Mouse (Mus musculus): ENCODE measurements around the gene Cdyl. TPM values are rescaled to one million over a fixed set of nuclear protein-coding genes. Genes with fewer than 3 reads are reported as not detected.
"Not testable (repeated sequence)": the region's sequence is repeated elsewhere in the genome, so short reads cannot be mapped to it uniquely, and the experiment has no call there.

Cdyl gene
- polyA plus RNA-seq, 1 experiment from 2014 or later, result 9.5 TPM

DNA sequence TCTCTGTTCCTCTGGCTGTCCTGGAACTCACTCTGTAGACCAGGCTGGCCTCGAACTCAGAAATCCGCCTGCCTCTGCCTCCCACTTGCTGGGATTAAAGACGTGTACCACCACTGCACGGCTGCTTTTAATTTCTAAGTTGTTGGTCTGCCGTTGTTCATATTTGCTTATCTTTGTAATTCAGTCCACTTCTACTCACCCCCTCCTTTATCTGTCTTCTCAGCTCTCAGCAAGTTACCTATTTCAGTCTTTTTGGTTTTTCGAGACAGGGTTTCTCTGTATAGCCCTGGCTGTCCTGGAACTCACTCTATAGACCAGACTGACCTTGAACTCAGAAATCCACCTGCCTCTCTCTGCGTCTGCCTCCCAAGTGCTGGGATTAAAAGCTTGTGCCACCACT lies 176.9 kb downstream of the Cdyl start:
- H3K9ac ChIP-seq; H3K27me3 ChIP-seq; H3K9me3 ChIP-seq (replicated peaks); H3K4me3 ChIP-seq (replicated peaks): not testable (repeated sequence)
- peak overlapping the region; percentile 32 for H3K4me2 ChIP-seq
- H3K4me1 ChIP-seq (replicated peaks), result peaks cover 38% of the 10 kb centered on the region
- H3K36me3 ChIP-seq (replicated peaks), result peaks cover 29% of the 10 kb centered on the region
- ATAC-seq (ENCODE audit: insufficient read depth), result peak; percentile 63
- H3K27ac ChIP-seq (replicated peaks), result peak overlapping the region; percentile 45
- WGBS (ENCODE audit: insufficient replicate concordance), result 41% methylated on average over 7 of the region's 7 CpGs

DNA sequence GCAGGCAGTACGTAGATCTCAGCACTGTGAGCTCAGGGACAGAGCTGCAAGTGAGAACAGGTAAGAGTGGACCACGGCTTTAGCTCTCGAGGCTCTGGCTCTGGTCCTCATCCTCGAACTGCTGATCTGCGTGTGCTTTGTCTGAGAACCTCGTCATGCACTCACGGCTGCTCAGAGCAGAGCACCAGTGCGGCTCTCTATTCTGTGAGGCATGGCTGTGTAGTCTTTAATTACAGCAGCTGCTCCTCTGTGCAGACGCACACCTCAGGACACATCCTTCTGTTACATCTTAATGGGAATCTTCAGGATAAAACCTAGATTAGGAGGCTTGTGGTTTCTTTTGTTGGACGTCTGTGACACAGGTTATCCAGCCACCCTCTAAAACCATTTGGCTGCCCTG lies 180.5 kb downstream of the Cdyl start:
- peaks cover 27% of the 10 kb centered on the region for H3K36me3 ChIP-seq (replicated peaks)
- no peak overlapping the region for H3K4me2 ChIP-seq
- no peak for ATAC-seq (ENCODE audit: insufficient read depth)
- peaks cover 19% of the 10 kb centered on the region for H3K4me1 ChIP-seq (replicated peaks)
- H3K9ac ChIP-seq, result no peak overlapping the region
- H3K27me3 ChIP-seq, result no peaks in the 10 kb centered on the region
- 86% methylated on average over 10 of the region's 10 CpGs for WGBS (ENCODE audit: insufficient replicate concordance)
- no peak overlapping the region for H3K4me3 ChIP-seq (replicated peaks)
- no peaks in the 10 kb centered on the region for H3K9me3 ChIP-seq (replicated peaks)
- H3K27ac ChIP-seq (replicated peaks), result no peak overlapping the region

DNA sequence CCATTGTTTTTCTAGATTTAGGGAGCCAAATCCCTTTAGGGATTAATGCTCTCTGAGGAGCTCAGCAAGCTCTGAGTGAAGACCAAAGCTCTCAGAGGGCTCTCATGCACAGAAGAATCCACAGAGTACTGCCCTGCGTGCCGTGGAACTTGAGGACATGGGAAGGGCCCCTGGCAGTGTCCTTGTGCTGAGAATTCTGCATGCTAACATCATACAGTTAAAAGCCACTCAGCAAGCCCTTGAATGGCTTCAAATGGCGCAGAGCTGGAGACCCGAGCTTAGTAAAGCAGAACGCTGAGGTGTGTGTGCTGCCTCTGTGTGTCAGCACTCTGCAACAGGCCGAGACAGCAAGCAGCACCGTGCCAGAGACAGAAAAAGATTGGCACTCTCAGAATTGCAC lies 183.8 kb downstream of the Cdyl start:
- no peak for ATAC-seq (ENCODE audit: insufficient read depth)
- H3K4me2 ChIP-seq, result no peak overlapping the region

DNA sequence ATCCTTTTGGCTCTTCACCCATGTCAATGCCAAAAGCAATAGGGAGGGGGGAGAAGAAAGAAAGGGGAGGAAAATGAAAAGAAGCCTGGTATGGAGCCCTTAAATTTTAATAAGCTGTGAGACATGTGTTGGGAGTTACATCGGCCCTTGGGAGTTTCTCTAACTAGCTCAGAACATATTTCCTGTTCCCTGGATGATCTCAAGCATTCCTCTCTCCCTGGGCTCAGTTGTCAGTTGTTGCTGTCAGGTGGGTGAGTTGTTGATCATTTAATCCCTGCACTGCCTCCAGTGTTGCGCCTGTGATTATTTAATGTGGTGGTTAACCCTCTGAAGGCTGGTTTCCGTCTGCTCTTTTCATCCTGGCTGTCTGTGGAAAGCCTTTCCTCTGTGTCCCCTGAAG lies 185.7 kb downstream of the Cdyl start:
- no peak for ATAC-seq (ENCODE audit: insufficient read depth)
- Histone ChIP-seq H3K27ac (replicated peaks) (no peak overlapping the region), H3K4me3 (replicated peaks) (no peak overlapping the region), H3K9ac (no peak overlapping the region), H3K27me3 (no peaks in the 10 kb centered on the region), H3K4me2 (no peak overlapping the region), H3K36me3 (replicated peaks) (peaks cover 10% of the 10 kb centered on the region), H3K4me1 (replicated peaks) (0 out of 2 replicates have a peak, but pooled peaks cover 7% of the 10 kb centered on the region), H3K9me3 (replicated peaks) (no peaks in the 10 kb centered on the region)
- 89% methylated on average over 3 of the region's 3 CpGs for WGBS (ENCODE audit: insufficient replicate concordance)

More for the DNA sequence above, 183.8 kb downstream of the Cdyl start:
- H3K27me3 ChIP-seq, result no peaks in the 10 kb centered on the region
- H3K9ac ChIP-seq, result no peak overlapping the region
- no peaks in the 10 kb centered on the region for H3K9me3 ChIP-seq (replicated peaks)
- no peak overlapping the region for H3K4me3 ChIP-seq (replicated peaks)
- H3K27ac ChIP-seq (replicated peaks), result no peak overlapping the region
- 83% methylated on average over 7 of the region's 7 CpGs for WGBS (ENCODE audit: insufficient replicate concordance)
- H3K4me1 ChIP-seq (replicated peaks), result 0 out of 2 replicates have a peak, but pooled peaks cover 5% of the 10 kb centered on the region
- H3K36me3 ChIP-seq (replicated peaks), result peaks cover 18% of the 10 kb centered on the region

DNA sequence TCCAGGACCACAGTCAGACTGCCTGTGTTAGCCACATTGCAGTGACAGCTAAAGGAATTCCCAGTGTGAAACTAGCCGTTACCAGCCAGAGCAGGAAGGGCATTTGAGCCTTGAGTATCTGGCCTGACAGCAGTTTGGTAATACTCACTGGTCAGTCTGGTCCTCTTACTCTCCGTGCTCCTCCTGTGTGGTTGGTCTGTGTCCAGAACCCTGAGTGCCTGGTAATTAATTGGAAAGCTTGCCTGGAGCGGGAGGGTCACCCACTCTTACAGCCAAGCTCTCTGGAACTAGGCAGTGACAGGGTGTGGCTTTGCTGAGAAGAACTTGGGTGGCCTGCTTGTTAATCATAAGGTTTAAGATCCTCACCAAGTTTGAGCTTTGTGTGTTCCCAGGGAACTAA lies 189.1 kb downstream of the Cdyl start:
- Histone ChIP-seq H3K27me3 (no peaks in the 10 kb centered on the region), H3K9me3 (replicated peaks) (no peaks in the 10 kb centered on the region), H3K9ac (no peak overlapping the region), H3K36me3 (replicated peaks) (no peaks in the 10 kb centered on the region), H3K4me3 (replicated peaks) (no peak overlapping the region), H3K4me2 (no peak overlapping the region), H3K4me1 (replicated peaks) (peaks cover 7% of the 10 kb centered on the region; the same call in 1 of the 2 replicates), H3K27ac (replicated peaks) (no peak overlapping the region)
- ATAC-seq (ENCODE audit: insufficient read depth), result no peak
- WGBS (ENCODE audit: insufficient replicate concordance), result 75% methylated on average over 3 of the region's 3 CpGs

DNA sequence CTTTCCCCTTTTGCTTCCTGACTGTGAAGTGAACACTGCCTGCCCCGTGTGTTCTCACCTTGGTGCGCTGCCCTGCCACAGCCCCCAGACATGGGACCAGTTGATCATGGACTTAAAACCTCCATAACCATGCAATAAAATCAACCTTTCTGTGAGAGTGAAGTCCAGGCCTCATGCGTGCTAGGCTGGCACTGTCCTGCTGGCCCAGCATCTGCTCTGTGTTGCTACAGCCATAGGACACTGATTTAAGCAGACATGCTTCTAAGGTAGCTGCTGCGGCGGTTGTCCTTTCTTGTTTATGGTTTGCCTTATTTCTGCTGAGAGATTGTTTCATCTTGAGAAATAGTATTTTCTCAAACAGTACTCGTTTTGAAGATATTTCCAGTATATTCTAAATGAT lies 191.9 kb downstream of the Cdyl start:
- no peak overlapping the region for H3K4me3 ChIP-seq (replicated peaks)
- peaks cover 4% of the 10 kb centered on the region for H3K36me3 ChIP-seq (replicated peaks)
- H3K9me3 ChIP-seq (replicated peaks), result no peaks in the 10 kb centered on the region
- H3K4me2 ChIP-seq, result no peak overlapping the region
- no peak overlapping the region for H3K9ac ChIP-seq
- 87% methylated on average over 6 of the region's 6 CpGs for WGBS (ENCODE audit: insufficient replicate concordance)
- H3K4me1 ChIP-seq (replicated peaks), result peaks cover 7% of the 10 kb centered on the region; the same call in 1 of the 2 replicates
- no peaks in the 10 kb centered on the region for H3K27me3 ChIP-seq
- H3K27ac ChIP-seq (replicated peaks), result no peak overlapping the region
- no peak for ATAC-seq (ENCODE audit: insufficient read depth)

DNA sequence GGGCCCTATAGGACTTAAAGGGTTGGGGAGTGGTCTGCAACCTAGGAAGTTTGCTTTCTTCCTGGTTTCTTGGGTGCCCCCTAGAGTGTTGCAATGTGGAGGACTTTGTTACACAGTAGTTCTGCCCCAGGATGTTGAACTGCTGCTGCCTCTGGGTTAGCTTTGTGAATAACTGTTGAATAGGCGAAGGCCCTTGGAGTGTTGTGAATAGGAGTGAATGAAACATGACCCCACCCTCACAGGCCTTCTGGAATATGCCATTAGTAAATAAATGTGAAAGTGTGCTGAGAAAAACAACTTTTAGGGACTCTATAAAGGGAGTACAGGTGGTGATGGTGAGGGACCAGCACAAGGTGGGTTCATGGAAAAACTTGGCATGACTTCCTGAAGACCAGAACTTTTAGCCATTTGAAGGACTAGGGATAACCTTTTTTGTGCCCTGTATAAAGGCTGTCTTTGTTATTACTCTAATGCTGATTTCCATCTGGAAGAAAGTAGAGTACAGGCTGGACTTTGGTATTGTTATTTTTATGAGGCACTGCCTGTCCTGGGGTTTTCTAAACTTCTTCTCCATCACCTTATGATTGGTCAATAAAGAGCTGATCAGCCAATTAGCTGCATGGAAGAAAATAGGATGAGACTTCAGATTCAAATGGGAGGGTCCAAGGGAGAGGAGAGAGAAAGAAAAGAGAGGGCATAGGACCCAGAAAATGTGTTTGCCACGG lies 193.4 kb downstream of the Cdyl start:
- Histone ChIP-seq H3K9me3 (replicated peaks) (no peaks in the 10 kb centered on the region), H3K4me2 (no peak overlapping the region), H3K9ac (no peak overlapping the region), H3K4me1 (replicated peaks) (peaks cover 6% of the 10 kb centered on the region; the same call in 1 of the 2 replicates), H3K36me3 (replicated peaks) (peaks cover 18% of the 10 kb centered on the region), H3K27me3 (no peaks in the 10 kb centered on the region), H3K4me3 (replicated peaks) (no peak overlapping the region), H3K27ac (replicated peaks) (no peak overlapping the region)
- 84% methylated on average over 2 of the region's 2 CpGs for WGBS (ENCODE audit: insufficient replicate concordance)
- no peak for ATAC-seq (ENCODE audit: insufficient read depth)

DNA sequence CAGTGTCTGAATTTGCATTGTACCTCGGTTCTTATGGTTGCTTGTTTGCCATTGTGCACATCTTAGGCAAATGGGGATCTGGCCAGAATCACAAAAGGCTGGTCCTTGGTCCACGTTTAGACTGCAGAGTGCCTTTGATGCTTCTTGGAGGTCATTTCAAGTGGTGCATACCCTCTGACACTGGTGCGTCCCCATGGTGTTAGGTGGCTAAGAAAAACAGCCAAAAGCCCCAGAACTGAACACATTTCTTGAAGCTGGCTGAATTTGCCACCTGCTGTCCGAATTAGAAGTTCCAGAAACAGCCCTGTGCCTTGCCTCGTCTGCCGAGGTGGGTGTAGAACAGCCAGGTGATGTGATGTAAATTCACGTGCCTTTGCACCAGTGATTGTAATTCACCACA lies 197.9 kb downstream of the Cdyl start:
- H3K27ac ChIP-seq (replicated peaks), result no peak overlapping the region
- no peak overlapping the region for H3K9ac ChIP-seq
- H3K9me3 ChIP-seq (replicated peaks), result no peaks in the 10 kb centered on the region
- no peak for ATAC-seq (ENCODE audit: insufficient read depth)
- no peaks in the 10 kb centered on the region for H3K4me1 ChIP-seq (replicated peaks)
- no peak overlapping the region for H3K4me2 ChIP-seq
- H3K4me3 ChIP-seq (replicated peaks), result no peak overlapping the region
- no peaks in the 10 kb centered on the region for H3K27me3 ChIP-seq
- 87% methylated on average over 7 of the region's 7 CpGs for WGBS (ENCODE audit: insufficient replicate concordance)
- peaks cover 35% of the 10 kb centered on the region for H3K36me3 ChIP-seq (replicated peaks)

DNA sequence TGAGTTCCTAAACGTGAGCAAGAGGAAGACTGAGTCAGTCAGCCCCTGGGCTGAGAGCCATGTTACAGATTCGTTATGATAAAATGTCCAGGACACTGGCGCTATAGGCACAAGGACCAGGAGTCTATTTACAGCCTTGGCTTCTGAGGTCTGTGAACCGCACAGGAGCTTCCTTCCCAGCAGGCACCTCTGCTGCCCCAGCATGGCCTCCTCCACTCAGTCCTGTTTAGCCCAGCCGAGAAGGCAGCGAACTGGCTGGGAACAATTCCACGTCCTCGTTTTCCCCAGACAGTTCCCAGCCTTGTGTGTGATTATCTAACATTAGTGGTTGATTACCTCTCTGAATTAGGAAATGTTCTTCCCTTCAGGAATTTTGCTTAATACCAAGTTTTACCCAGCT lies 201.3 kb downstream of the Cdyl start:
- H3K4me1 ChIP-seq (replicated peaks), result no peaks in the 10 kb centered on the region
- WGBS (ENCODE audit: insufficient replicate concordance), result 77% methylated on average over 8 of the region's 8 CpGs
- no peak overlapping the region for H3K9ac ChIP-seq
- no peaks in the 10 kb centered on the region for H3K9me3 ChIP-seq (replicated peaks)
- ATAC-seq (ENCODE audit: insufficient read depth), result no peak
- no peaks in the 10 kb centered on the region for H3K27me3 ChIP-seq
- H3K36me3 ChIP-seq (replicated peaks), result peaks cover 69% of the 10 kb centered on the region
- H3K4me2 ChIP-seq, result no peak overlapping the region
- no peak overlapping the region for H3K27ac ChIP-seq (replicated peaks)
- no peak overlapping the region for H3K4me3 ChIP-seq (replicated peaks)

DNA sequence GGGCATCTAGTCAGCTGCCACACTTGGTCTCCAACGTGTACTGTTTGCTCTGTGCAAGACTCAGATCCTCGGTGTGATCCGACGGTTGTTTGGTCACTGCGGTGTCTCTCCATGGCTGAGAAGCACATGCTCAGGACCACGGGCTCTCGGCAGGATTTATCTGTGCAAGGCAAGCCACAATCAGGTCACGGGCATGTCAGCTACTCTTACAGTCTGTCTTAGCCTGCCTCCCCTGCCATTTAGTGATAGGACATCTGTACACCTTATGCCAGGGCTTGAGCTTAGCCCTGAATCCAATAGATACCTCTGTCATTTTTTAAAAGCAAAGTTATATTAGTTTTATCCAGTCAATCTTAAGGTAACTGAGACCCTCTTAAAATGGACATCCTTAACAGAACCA lies 211.0 kb downstream of the Cdyl start:
- H3K27me3 ChIP-seq, result no peaks in the 10 kb centered on the region
- H3K4me1 ChIP-seq (replicated peaks), result 0 out of 2 replicates have a peak, but pooled peaks cover 3% of the 10 kb centered on the region
- H3K4me2 ChIP-seq, result no peak overlapping the region
- no peak for ATAC-seq (ENCODE audit: insufficient read depth)
- H3K9me3 ChIP-seq (replicated peaks), result no peaks in the 10 kb centered on the region
- peaks cover 56% of the 10 kb centered on the region for H3K36me3 ChIP-seq (replicated peaks)
- H3K4me3 ChIP-seq (replicated peaks), result no peak overlapping the region
- WGBS (ENCODE audit: insufficient replicate concordance), result 37% methylated on average over 8 of the region's 8 CpGs
- no peak overlapping the region for H3K9ac ChIP-seq
- no peak overlapping the region for H3K27ac ChIP-seq (replicated peaks)

DNA sequence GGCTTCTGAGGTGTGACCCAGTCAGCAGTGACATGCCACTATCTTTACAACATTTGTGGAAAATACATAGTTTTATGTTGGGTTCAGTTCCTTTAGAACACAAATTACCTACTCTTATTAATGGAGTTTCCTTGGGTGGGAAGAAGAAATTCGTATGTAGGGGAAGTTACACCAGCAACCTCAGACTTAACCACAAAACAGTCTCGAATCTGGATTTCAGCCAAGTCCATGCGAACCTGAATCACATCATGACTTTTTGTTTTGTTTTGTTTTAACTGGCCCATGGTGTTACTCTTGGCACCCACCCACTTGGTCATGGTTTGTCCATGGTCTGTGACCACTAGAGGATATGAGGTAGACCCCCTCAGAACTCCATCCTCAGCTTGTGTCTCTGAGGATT lies 211.5 kb downstream of the Cdyl start:
- Histone ChIP-seq H3K27me3 (no peaks in the 10 kb centered on the region), H3K9me3 (replicated peaks) (no peaks in the 10 kb centered on the region), H3K4me3 (replicated peaks) (no peak overlapping the region), H3K4me2 (no peak overlapping the region), H3K4me1 (replicated peaks) (0 out of 2 replicates have a peak, but pooled peaks cover 3% of the 10 kb centered on the region), H3K36me3 (replicated peaks) (peaks cover 52% of the 10 kb centered on the region), H3K9ac (no peak overlapping the region), H3K27ac (replicated peaks) (no peak overlapping the region)
- ATAC-seq (ENCODE audit: insufficient read depth), result no peak
- 33% methylated on average over 3 of the region's 3 CpGs for WGBS (ENCODE audit: insufficient replicate concordance)

DNA sequence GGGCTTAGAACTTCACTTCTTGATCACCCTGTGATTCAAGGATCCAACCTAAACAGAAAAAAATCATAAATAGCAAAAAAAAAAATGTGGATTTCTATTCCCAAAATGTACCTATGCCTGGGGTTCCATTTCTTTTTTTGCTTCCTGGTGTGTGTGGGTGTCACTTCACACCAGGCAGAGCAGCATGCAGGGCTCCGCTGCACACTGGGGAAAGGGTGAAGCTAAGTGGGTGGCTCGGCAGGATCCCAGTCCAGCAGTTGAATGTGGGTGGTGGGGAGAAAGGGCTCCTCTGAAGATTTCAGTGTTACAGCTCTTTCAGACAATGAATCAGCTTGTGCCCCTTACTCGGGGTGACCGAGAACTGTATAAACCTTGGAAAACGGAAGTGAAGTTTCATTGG lies 215.8 kb downstream of the Cdyl start:
- H3K4me3 ChIP-seq (replicated peaks), result no peak overlapping the region
- no peak overlapping the region for H3K4me2 ChIP-seq
- no peaks in the 10 kb centered on the region for H3K9me3 ChIP-seq (replicated peaks)
- H3K27ac ChIP-seq (replicated peaks), result no peak overlapping the region
- whole genome bisulfite sequencing (ENCODE audit: insufficient replicate concordance), result 86% methylated on average over 5 of the region's 5 CpGs
- H3K4me1 ChIP-seq (replicated peaks), result 0 out of 2 replicates have a peak, but pooled peaks cover 3% of the 10 kb centered on the region
- H3K36me3 ChIP-seq (replicated peaks), result peaks cover 31% of the 10 kb centered on the region
- no peaks in the 10 kb centered on the region for H3K27me3 ChIP-seq
- ATAC-seq (ENCODE audit: insufficient read depth), result no peak
- H3K9ac ChIP-seq, result no peak overlapping the region
